Mouse (Mus musculus) heart, adult 2 months (tissue): Measurements from ENCODE around the gene D130052B06Rik. TPM values are rescaled to one million over a fixed set of nuclear protein-coding genes. Genes with fewer than 3 reads are reported as not detected.

Source experiments
- DNase-seq, 2 experiments: peaks; one replicate each; pipeline ENCODE4 v3.0.0; 2021
- H3K27ac ChIP-seq: fragments of 200-600 bp; 2 replicates; pipeline ENCODE4 v1.8.1; 2022
- H3K27me3 ChIP-seq: fragments of 200-500 bp; 2 replicates; pipeline ENCODE4 v1.6.1; 2012; ENCODE audit warnings: mild to moderate bottlenecking, low read length, inconsistent platforms, mixed read lengths; ENCODE audit not compliant: control insufficient read depth, insufficient read depth
- H3K36me3 ChIP-seq: fragments of 200-500 bp; 2 replicates; pipeline ENCODE4 v1.6.1; 2012; ENCODE audit warnings: low read length, inconsistent platforms; ENCODE audit not compliant: control insufficient read depth, insufficient read depth
- H3K4me1 ChIP-seq: fragments of 200-500 bp; 2 replicates; pipeline ENCODE4 v1.6.1; 2011; ENCODE audit warnings: low read length; ENCODE audit not compliant: control insufficient read depth, insufficient read depth
- H3K4me3 ChIP-seq: fragments of 200-600 bp; 2 replicates; pipeline ENCODE4 v1.8.1; 2022
- H3K79me2 ChIP-seq: fragments of 200-500 bp; replicated peaks from 2 replicates; pipeline ENCODE4 v1.6.1; 2012; ENCODE audit warnings: mild to moderate bottlenecking, inconsistent platforms, low read length, moderate library complexity, mixed read lengths; ENCODE audit not compliant: control insufficient read depth, insufficient read depth
- H3K9ac ChIP-seq: fragments of 200-500 bp; 2 replicates; pipeline ENCODE4 v1.6.1; 2012; ENCODE audit warnings: low read depth, mild to moderate bottlenecking, control low read depth, inconsistent platforms, low read length, mixed read lengths
- CTCF ChIP-seq: fragments of 200-600 bp; IDR thresholded peaks from 2 replicates; pipeline ENCODE4 v1.8.1; 2022; ENCODE audit warnings: antibody characterized with exemption, mild to moderate bottlenecking, moderate library complexity
- EP300 ChIP-seq: fragments of 200-500 bp; IDR thresholded peaks from 2 replicates; pipeline ENCODE4 v1.6.1; 2011; ENCODE audit warnings: low read depth, low read length, control low read depth; ENCODE audit not compliant: insufficient read depth
- POLR2A ChIP-seq: fragments of 200-500 bp; IDR thresholded peaks from 2 replicates; pipeline ENCODE4 v1.6.1; 2011; ENCODE audit warnings: mild to moderate bottlenecking, low read depth, low read length, control low read depth; ENCODE audit not compliant: insufficient read depth
- WGBS: fragments of 180-500 bp; shearing (Covaris S2); methylation state at CpG from one replicate; pipeline ENCODE4 v1.1.7; 2018; 5-methylcytosine and 5-hydroxymethylcytosine counted together
- intact Hi-C: fragments of 180-260 bp; cut with DNase I; formaldehyde crosslinking; loops from one replicate; pipeline ENCODE4 v1.15.1; 2025
- polyA plus RNA-seq: library from polyadenylated mRNA; depleted of rRNA; stranded (reverse); fragments of >200 nt; gene quantifications from 2 replicates; pipeline ENCODE4 v1.2.3, GENCODE M21; 2012; rRNA removed
- total RNA-seq, 2 experiments: library from RNA; stranded (reverse); gene quantifications; 2 replicates each; pipeline ENCODE4 v1.2.3; 2021

The D130052B06Rik gene
- total and polyA plus RNA-seq, 3 experiments, result not detected

DNA sequence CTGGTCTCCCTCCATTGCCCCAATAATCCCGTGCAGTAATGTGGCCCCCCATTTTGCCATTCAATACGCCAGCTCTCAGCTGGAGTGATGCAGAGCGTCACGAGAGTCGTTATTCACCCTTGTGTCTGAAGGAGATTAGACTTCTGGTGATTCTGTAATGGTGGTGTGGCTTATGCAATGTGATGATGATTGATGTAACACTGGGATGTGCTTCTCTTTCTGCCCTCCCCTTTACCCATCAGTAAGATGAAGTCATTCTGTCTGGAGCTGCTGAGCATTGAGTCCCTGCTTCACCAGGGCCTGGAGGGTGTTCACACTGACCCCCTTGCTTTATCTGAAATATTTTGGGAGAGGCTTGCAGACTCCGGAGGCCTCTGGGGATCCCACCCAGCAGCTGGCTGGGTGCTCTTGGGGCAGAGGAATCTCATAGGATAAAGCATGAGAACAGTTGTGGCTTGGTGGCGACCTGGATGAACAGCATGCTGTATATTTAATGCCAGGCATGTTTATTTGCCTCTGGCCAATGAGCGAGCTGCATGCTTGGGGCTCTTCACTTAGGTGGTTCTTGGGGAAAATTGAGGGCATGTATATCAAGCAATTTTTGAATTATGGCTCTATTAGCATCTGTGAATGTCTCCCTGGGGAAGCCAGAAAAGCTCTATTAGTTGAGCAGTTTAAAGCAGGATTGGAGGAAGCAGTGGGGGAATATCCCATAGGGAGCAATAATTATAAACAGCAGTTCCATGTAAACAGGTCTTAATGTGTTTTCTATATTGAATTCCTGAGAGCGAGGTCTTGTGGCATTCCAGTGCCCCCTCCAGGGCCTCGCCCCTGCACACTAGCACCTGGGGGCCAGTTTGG is 71.2 kb downstream of the D130052B06Rik start:
- 70% methylated on average over 10 of the region's 10 CpGs for WGBS
- DNase-seq, result no peak
- TF ChIP-seq POLR2A (no peak), EP300 (no peak), CTCF (no peak)
- H3K79me2 ChIP-seq, result no peaks in the 10 kb centered on the region
- no peak overlapping the region for H3K4me3 ChIP-seq
- intact Hi-C loops, result no loop called here
- no peaks in the 10 kb centered on the region for H3K4me1 ChIP-seq
- H3K36me3 ChIP-seq, result no peaks in the 10 kb centered on the region
- no peaks in the 10 kb centered on the region for H3K27me3 ChIP-seq
- no peak overlapping the region for H3K27ac ChIP-seq
- H3K9ac ChIP-seq, result no peak overlapping the region

Other genes with a start within 250 kb of the D130052B06Rik start
- gene Ranbp17, start 85.6 kb upstream of the D130052B06Rik start, total RNA-seq, result under 1 TPM; 0.34 TPM
- 0.21 and 0.35 TPM in 2 replicates for gene Ranbp17, start 85.6 kb upstream of the D130052B06Rik start, polyA plus RNA-seq
- not detected for gene Gabrp, start 20.3 kb upstream of the D130052B06Rik start, total RNA-seq
- 0.06 and 2.6 TPM in 2 replicates for gene Gabrp, start 20.3 kb upstream of the D130052B06Rik start, polyA plus RNA-seq